Mouse (Mus musculus) subcutaneous adipose tissue, adult 2 months (tissue): Measurements from ENCODE around the gene Dclk2. TPM values are rescaled to one million over a fixed set of nuclear protein-coding genes. Genes with fewer than 3 reads are reported as not detected.

Source experiments
- polyA plus RNA-seq: library from polyadenylated mRNA; depleted of rRNA; stranded (reverse); fragments of >200 nt; gene quantifications from 2 replicates; pipeline ENCODE4 v1.2.3, GENCODE M21; 2012; ENCODE audit warnings: low replicate concordance; rRNA removed

The Dclk2 gene
- polyA plus RNA-seq, result 3.3 and 9.0 TPM in 2 replicates

DNA sequence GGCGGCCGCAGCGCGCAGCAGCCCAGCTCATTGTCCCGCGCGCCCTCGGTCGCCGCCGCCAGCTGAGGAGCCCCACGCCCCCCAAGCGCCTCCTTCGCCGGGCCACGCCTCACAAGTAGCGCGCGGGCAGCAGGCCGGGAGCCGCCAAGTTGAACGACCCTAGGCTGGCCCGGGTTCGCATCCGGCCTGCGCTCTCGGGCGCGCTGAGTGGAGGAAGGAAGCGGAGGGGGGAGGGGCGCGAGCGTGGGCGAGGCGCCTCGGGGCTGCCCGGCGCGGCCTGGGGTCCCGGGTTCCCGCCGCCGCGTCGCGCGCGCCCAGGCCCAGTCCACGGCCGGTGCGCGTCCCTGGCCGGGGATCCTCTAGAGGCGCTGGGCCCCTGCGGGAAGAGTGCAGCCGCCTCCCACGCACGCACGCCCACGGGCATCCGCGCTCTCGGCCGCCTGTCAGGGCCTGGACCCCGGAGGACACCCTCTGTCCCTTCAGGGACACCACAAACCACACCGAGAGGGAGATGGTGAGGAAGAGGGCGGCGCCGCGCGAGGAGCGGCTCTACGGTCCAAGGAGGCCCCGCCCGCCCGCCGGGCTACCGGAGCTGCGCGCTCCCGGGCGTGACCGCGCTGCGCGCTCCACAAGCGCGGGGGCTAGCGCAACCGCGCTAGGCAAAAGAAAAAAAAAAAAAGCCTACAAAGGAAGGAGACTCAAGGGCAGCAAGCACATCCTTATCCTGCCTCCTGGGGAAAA lies at the start of gene Dclk2:
Dclk2 (minus strand) TSS at position 510 of the 741 bp plus-strand sequence.

Other genes starting within 250 kb of the Dclk2 start
- gene Cd1d1, start 78.6 kb upstream of the Dclk2 start, polyA plus RNA-seq, result 175 and 720 TPM in 2 replicates